Mouse (Mus musculus) megakaryocyte, embryonic 14.5 days (primary cell): ENCODE results near the gene Ccser1. TPM values are rescaled to one million over a fixed set of nuclear protein-coding genes. Genes with fewer than 3 reads are reported as not detected.

Experiments
- H3K27me3 ChIP-seq: replicated peaks from 2 replicates; pipeline ENCODE3; 2012; ENCODE audit warnings: inconsistent platforms
- H3K36me3 ChIP-seq: replicated peaks from 2 replicates; pipeline ENCODE3; 2012; ENCODE audit warnings: low read length, inconsistent platforms, mixed read lengths
- H3K4me1 ChIP-seq: 2 replicates; pipeline ENCODE4 v1.6.1; 2012; ENCODE audit warnings: inconsistent platforms
- H3K4me3 ChIP-seq: replicated peaks from 2 replicates; pipeline ENCODE3; 2012; ENCODE audit warnings: moderate library complexity, mild to moderate bottlenecking, inconsistent platforms
- H3K9me3 ChIP-seq: 2 replicates; pipeline ENCODE4 v1.6.1; 2012; ENCODE audit warnings: inconsistent platforms
- FLI1 ChIP-seq: IDR thresholded peaks from 2 replicates; pipeline ENCODE4 v1.6.1; 2012; ENCODE audit warnings: low read length, inconsistent platforms, mixed read lengths
- GATA1 ChIP-seq: IDR thresholded peaks from 3 replicates; pipeline ENCODE4 v1.6.1; 2012; ENCODE audit warnings: mixed read lengths, low read length, inconsistent platforms, borderline replicate concordance
- polyA plus RNA-seq: library from polyadenylated mRNA; stranded (reverse); fragments of >175 nt; gene quantifications from 2 replicates; pipeline ENCODE4 v1.2.3, GENCODE M21; 2012; ENCODE audit warnings: low replicate concordance; ENCODE audit not compliant: insufficient read depth

The Ccser1 gene
- polyA plus RNA-seq, 1 experiment, result 0.15 TPM

GRCm38 (mm10) chr6:61382526-61382925 is 202.4 kb downstream of the Ccser1 start:
- H3K4me3 ChIP-seq, result no peak overlapping the region

GRCm38 (mm10) chr6:61382991-61383390 is 202.9 kb downstream of the Ccser1 start:
- Histone ChIP-seq H3K4me1 (no peaks in the 10 kb centered on the region), H3K4me3 (no peak overlapping the region), H3K27me3 (no peaks in the 10 kb centered on the region), H3K36me3 (no peaks in the 10 kb centered on the region), H3K9me3 (no peaks in the 10 kb centered on the region)
- TF ChIP-seq FLI1 (no peak), GATA1 (no peak)

More at GRCm38 (mm10) chr6:61382526-61382925, 202.4 kb downstream of the Ccser1 start:
- Histone ChIP-seq H3K9me3 (no peaks in the 10 kb centered on the region), H3K4me1 (no peaks in the 10 kb centered on the region), H3K27me3 (no peaks in the 10 kb centered on the region), H3K36me3 (no peaks in the 10 kb centered on the region)
- TF ChIP-seq FLI1 (no peak), GATA1 (no peak)

GRCm38 (mm10) chr6:61387046-61387445 is 206.9 kb downstream of the Ccser1 start:
- no peak for TF ChIP-seq FLI1
- TF ChIP-seq GATA1, result no peak
- Histone ChIP-seq H3K36me3 (no peaks in the 10 kb centered on the region), H3K4me3 (no peak overlapping the region), H3K4me1 (no peaks in the 10 kb centered on the region), H3K9me3 (no peaks in the 10 kb centered on the region), H3K27me3 (no peaks in the 10 kb centered on the region)

GRCm38 (mm10) chr6:61427490-61427889 is 247.4 kb downstream of the Ccser1 start:
- Histone ChIP-seq H3K27me3 (no peaks in the 10 kb centered on the region), H3K4me1 (peaks cover 3% of the 10 kb centered on the region; the same call in 1 of the 2 replicates), H3K4me3 (no peak overlapping the region), H3K9me3 (no peaks in the 10 kb centered on the region), H3K36me3 (no peaks in the 10 kb centered on the region)
- no peak for TF ChIP-seq GATA1
- no peak for TF ChIP-seq FLI1

GRCm38 (mm10) chr6:61430881-61431725 is 251.0 kb downstream of the Ccser1 start:
- Histone ChIP-seq H3K4me3 (no peak overlapping the region), H3K9me3 (no peaks in the 10 kb centered on the region)

GRCm38 (mm10) chr6:61431726-61431984 is 251.5 kb downstream of the Ccser1 start:
- Histone ChIP-seq H3K9me3 (no peaks in the 10 kb centered on the region), H3K4me3 (no peak overlapping the region), H3K27me3 (no peaks in the 10 kb centered on the region), H3K36me3 (no peaks in the 10 kb centered on the region), H3K4me1 (peaks cover 3% of the 10 kb centered on the region; the same call in 1 of the 2 replicates)
- TF ChIP-seq FLI1, result no peak
- no peak for TF ChIP-seq GATA1

More at GRCm38 (mm10) chr6:61430881-61431725, 251.0 kb downstream of the Ccser1 start:
- TF ChIP-seq GATA1, result no peak
- no peak for TF ChIP-seq FLI1
- Histone ChIP-seq H3K4me1 (peaks cover 3% of the 10 kb centered on the region; the same call in 1 of the 2 replicates), H3K36me3 (no peaks in the 10 kb centered on the region), H3K27me3 (no peaks in the 10 kb centered on the region)

GRCm38 (mm10) chr6:61432167-61432566 is 252.0 kb downstream of the Ccser1 start:
- no peak for TF ChIP-seq FLI1
- TF ChIP-seq GATA1, result no peak
- Histone ChIP-seq H3K36me3 (no peaks in the 10 kb centered on the region), H3K4me1 (peaks cover 3% of the 10 kb centered on the region; the same call in 1 of the 2 replicates)

GRCm38 (mm10) chr6:61432703-61433102 is 252.6 kb downstream of the Ccser1 start:
- TF ChIP-seq FLI1 (no peak), GATA1 (no peak)
- Histone ChIP-seq H3K36me3 (no peaks in the 10 kb centered on the region), H3K4me1 (no peaks in the 10 kb centered on the region), H3K27me3 (no peaks in the 10 kb centered on the region), H3K4me3 (no peak overlapping the region), H3K9me3 (no peaks in the 10 kb centered on the region)

More at GRCm38 (mm10) chr6:61432167-61432566, 252.0 kb downstream of the Ccser1 start:
- H3K27me3 ChIP-seq, result no peaks in the 10 kb centered on the region
- no peaks in the 10 kb centered on the region for H3K9me3 ChIP-seq
- H3K4me3 ChIP-seq, result no peak overlapping the region

GRCm38 (mm10) chr6:61438165-61438564 is 258.0 kb downstream of the Ccser1 start:
- H3K4me1 ChIP-seq, result no peaks in the 10 kb centered on the region
- TF ChIP-seq FLI1 (no peak), GATA1 (no peak)
- H3K4me3 ChIP-seq, result no peak overlapping the region
- H3K9me3 ChIP-seq, result no peaks in the 10 kb centered on the region
- no peaks in the 10 kb centered on the region for H3K27me3 ChIP-seq
- no peaks in the 10 kb centered on the region for H3K36me3 ChIP-seq

GRCm38 (mm10) chr6:61471371-61472152 is 291.4 kb downstream of the Ccser1 start:
- H3K9me3 ChIP-seq, result no peaks in the 10 kb centered on the region
- TF ChIP-seq FLI1 (no peak), GATA1 (no peak)
- no peak overlapping the region for H3K4me3 ChIP-seq
- no peaks in the 10 kb centered on the region for H3K4me1 ChIP-seq
- no peaks in the 10 kb centered on the region for H3K27me3 ChIP-seq
- no peaks in the 10 kb centered on the region for H3K36me3 ChIP-seq
